Mouse (Mus musculus): ENCODE results near the gene Elof1. TPM values are rescaled to one million over a fixed set of nuclear protein-coding genes. Genes with fewer than 3 reads are reported as not detected.
A peak's percentile ranks its signal among the peaks of the same experiment; 100 is the strongest.

Elof1 gene
- polyA plus RNA-seq, 1 experiment: 70.2 TPM

GRCm38 (mm10) chr9:22136765-22137547 is 20.0 kb upstream of the Elof1 start:
- no peak overlapping the region for H3K4me3 ChIP-seq (ENCODE audit: extremely low read depth, insufficient read depth, insufficient read length)
- no peak for DNase-seq (ENCODE audit: low read depth in 1 of 2, low spot score in 2 of 2)
- WGBS: 77% methylated on average over 23 of the region's 23 CpGs
- H3K4me1 ChIP-seq (ENCODE audit: control insufficient read depth, insufficient read depth, insufficient read length): peaks cover 16% of the 10 kb centered on the region; the same call in 1 of the 2 replicates
- H3K27me3 ChIP-seq (ENCODE audit: control insufficient read depth, insufficient read depth, low read length): no peaks in the 10 kb centered on the region
- H3K36me3 ChIP-seq (ENCODE audit: control insufficient read depth, insufficient read depth, low read length): no peaks in the 10 kb centered on the region
- TF ChIP-seq CTCF (IDR thresholded peaks at IDR 0.05; ENCODE audit: extremely low read depth, insufficient read depth, insufficient read length, insufficient replicate concordance) (no peak), POLR2A (IDR thresholded peaks at IDR 0.05; ENCODE audit: low read depth, low read length) (no peak)
- H3K27ac ChIP-seq (ENCODE audit: insufficient read depth, low read length): peak overlapping the region; percentile 77

GRCm38 (mm10) chr9:22135644-22136390 is 18.8 kb upstream of the Elof1 start, which contains the start of gene Acp5:
Gene Acp5 (minus strand): TSS chr9:22135711.
- DNase-seq (ENCODE audit: low read depth in 1 of 2, low spot score in 2 of 2): no peak
- no peaks in the 10 kb centered on the region for H3K27me3 ChIP-seq (ENCODE audit: control insufficient read depth, insufficient read depth, low read length)
- no peaks in the 10 kb centered on the region for H3K36me3 ChIP-seq (ENCODE audit: control insufficient read depth, insufficient read depth, low read length)
- no peak for TF ChIP-seq CTCF (IDR thresholded peaks at IDR 0.05; ENCODE audit: extremely low read depth, insufficient read depth, insufficient read length, insufficient replicate concordance)
- TF ChIP-seq POLR2A (IDR thresholded peaks at IDR 0.05; ENCODE audit: low read depth, low read length): no peak
- H3K4me1 ChIP-seq (ENCODE audit: control insufficient read depth, insufficient read depth, insufficient read length): peaks cover 16% of the 10 kb centered on the region; the same call in 1 of the 2 replicates
- 62% methylated on average over 7 of the region's 7 CpGs for WGBS
- peak within 1 kb of the TSS; percentile 77 for H3K27ac ChIP-seq (ENCODE audit: insufficient read depth, low read length)
- no peak within 1 kb of the TSS; the same call in 1 of the 2 replicates for H3K4me3 ChIP-seq (ENCODE audit: extremely low read depth, insufficient read depth, insufficient read length)

GRCm38 (mm10) chr9:22134988-22135643 is 18.1 kb upstream of the Elof1 start:
- WGBS: 69% methylated on average over 9 of the region's 9 CpGs
- TF ChIP-seq POLR2A (IDR thresholded peaks at IDR 0.05; ENCODE audit: low read depth, low read length) (no peak), CTCF (IDR thresholded peaks at IDR 0.05; ENCODE audit: extremely low read depth, insufficient read depth, insufficient read length, insufficient replicate concordance) (no peak)
- Histone ChIP-seq H3K27me3 (ENCODE audit: control insufficient read depth, insufficient read depth, low read length) (no peaks in the 10 kb centered on the region), H3K4me3 (ENCODE audit: extremely low read depth, insufficient read depth, insufficient read length) (no peak overlapping the region; the same call in 1 of the 2 replicates), H3K4me1 (ENCODE audit: control insufficient read depth, insufficient read depth, insufficient read length) (peaks cover 23% of the 10 kb centered on the region; the same call in 1 of the 2 replicates), H3K36me3 (ENCODE audit: control insufficient read depth, insufficient read depth, low read length) (no peaks in the 10 kb centered on the region), H3K27ac (ENCODE audit: insufficient read depth, low read length) (peak overlapping the region; percentile 77)
- DNase-seq (ENCODE audit: low read depth in 1 of 2, low spot score in 2 of 2): no peak

- DNase-seq (ENCODE audit: low read depth in 1 of 2, low spot score in 2 of 2): no peak
- Histone ChIP-seq H3K36me3 (ENCODE audit: control insufficient read depth, insufficient read depth, low read length) (no peaks in the 10 kb centered on the region), H3K4me1 (ENCODE audit: control insufficient read depth, insufficient read depth, insufficient read length) (peaks cover 26% of the 10 kb centered on the region; the same call in 1 of the 2 replicates), H3K27me3 (ENCODE audit: control insufficient read depth, insufficient read depth, low read length) (no peaks in the 10 kb centered on the region), H3K4me3 (ENCODE audit: extremely low read depth, insufficient read depth, insufficient read length) (no peak overlapping the region), H3K27ac (ENCODE audit: insufficient read depth, low read length) (peak overlapping the region; percentile 77)
- TF ChIP-seq POLR2A (IDR thresholded peaks at IDR 0.05; ENCODE audit: low read depth, low read length): no peak
- TF ChIP-seq CTCF (IDR thresholded peaks at IDR 0.05; ENCODE audit: extremely low read depth, insufficient read depth, insufficient read length, insufficient replicate concordance): no peak
- 78% methylated on average over 7 of the region's 7 CpGs for WGBS
Observed at GRCm38 (mm10) chr9:22134246-22134890, 17.4 kb upstream of the Elof1 start.

GRCm38 (mm10) chr9:22132220-22132619 is 15.2 kb upstream of the Elof1 start:
- TF ChIP-seq POLR2A (IDR thresholded peaks at IDR 0.05; ENCODE audit: low read depth, low read length): no peak
- TF ChIP-seq CTCF (IDR thresholded peaks at IDR 0.05; ENCODE audit: extremely low read depth, insufficient read depth, insufficient read length, insufficient replicate concordance): no peak
- DNase-seq (ENCODE audit: low read depth in 1 of 2, low spot score in 2 of 2): no peak
- peak overlapping the region; percentile 68; the same call in 1 of the 2 replicates for H3K4me3 ChIP-seq (ENCODE audit: extremely low read depth, insufficient read depth, insufficient read length)
- H3K27ac ChIP-seq (ENCODE audit: insufficient read depth, low read length): peak overlapping the region; percentile 85
- peaks cover 26% of the 10 kb centered on the region; the same call in 1 of the 2 replicates for H3K4me1 ChIP-seq (ENCODE audit: control insufficient read depth, insufficient read depth, insufficient read length)
- H3K36me3 ChIP-seq (ENCODE audit: control insufficient read depth, insufficient read depth, low read length): peaks cover 9% of the 10 kb centered on the region
- no peaks in the 10 kb centered on the region for H3K27me3 ChIP-seq (ENCODE audit: control insufficient read depth, insufficient read depth, low read length)
- WGBS: 70% methylated on average over 11 of the region's 11 CpGs

Measured in spleen, adult 2 months (tissue).